Mouse (Mus musculus): ENCODE measurements around the gene Itm2a.
A peak's percentile ranks its signal among the peaks of the same experiment; 100 is the strongest.

The Itm2a gene

DNA sequence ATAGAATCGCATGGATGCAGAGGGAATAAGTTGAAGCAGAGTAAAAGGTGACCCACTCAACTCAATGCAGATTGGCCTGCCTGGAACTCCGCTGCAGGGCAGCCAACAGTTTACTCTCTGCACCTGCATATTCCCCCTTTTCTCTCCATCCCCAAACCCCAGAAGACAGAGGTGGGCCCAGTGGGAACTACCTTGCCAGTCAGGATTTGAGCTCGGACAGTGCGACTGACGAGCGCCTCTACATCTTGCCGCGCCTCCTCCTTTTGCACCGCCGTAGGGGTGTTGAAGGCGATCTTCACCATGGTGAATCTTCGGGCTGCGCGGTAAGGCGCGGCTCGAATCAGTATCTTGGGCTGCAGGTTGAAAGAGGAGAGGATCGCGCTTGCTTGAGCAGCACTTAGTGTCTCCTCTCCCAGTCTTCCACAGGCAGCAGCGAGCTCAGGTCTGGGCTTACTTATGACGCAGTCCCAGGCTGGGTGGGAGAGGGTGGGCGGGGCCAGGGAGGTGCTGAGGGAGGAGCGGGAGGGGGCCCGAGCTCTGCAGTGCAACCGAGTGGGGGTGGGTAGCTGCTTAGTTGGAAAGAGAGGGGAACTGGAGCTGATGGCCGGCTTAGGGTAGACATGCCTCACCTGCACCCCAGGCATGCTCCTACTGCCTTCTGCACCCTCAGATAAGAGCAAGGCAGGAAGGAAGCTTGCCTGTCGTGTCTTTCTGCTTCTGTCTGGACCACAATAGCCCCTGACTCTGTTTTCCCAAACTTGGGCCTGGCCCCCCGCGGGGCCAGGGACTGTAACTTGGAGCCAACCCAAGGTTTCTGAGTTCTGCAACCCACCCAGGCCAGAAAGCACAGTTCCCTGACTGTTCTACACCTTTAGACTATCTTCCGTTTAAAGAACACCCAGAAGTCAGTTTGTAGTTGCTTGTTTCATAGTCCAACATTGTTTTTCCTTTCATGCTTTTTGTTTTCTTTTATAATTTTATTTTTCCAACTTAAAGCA is at the start of gene Itm2a:
Gene Itm2a (minus strand): TSS at position 462 of the 998 bp plus-strand sequence.
- peak; percentile 4 for DNase-seq (ENCODE audit: low spot score)

DNA sequence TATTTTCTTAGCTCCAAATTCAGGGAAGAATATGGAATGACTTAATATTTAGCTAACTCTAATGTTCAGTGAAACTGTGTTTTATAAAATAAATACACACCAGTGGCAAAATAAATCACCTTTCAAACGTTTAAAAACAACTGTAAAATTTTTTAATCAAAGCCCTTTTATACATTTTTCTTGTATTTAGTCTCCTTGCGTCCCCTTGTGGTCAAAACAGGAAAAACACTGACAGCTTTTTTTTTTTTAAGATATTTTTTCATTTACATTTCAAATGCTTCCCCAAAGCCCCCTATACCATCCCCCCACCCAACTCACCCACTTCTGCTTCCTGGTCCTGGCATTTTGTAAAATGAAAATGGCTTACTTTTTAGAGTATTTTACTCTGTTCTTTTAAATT is 32.7 kb upstream of the Itm2a start:
- no peak for DNase-seq (ENCODE audit: low spot score)

DNA sequence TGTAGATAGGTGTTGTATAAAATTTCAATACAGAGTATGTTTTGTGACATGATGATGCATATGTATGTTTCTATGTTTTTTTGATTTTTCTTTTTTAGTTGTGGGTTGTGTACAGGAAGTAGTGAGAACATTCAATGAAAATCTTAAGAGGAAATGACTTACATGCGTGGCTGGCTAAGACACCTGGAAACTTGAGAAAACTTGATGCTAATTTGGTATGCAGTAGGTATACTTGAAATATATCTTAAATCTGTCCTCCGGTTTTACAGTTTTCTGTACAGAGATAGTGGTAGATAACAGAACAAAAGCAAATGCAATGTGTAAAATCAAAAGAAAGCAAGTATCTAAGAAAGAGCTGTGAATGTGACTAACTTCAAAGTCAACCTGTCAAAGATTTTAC is 18.1 kb upstream of the Itm2a start:
- DNase-seq (ENCODE audit: low spot score), result no peak

DNA sequence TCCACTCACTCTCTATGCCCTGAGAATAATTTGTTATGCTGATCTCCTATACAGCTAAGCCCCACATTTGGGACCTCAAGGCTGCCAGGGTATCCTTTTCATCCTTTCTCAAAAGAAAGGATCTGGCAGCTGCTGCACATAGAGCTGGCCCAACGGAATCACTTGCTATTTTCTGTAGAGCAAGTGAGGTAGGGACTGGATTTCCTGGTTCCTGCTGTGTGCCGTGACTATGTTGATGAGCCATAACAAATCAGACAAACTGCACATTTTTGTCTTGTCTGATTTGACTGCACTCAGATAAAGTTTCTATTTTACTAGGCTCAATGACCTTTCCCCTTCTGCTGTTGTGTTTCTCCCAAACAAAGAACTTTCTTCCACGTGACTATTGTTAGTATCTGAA is 14.2 kb upstream of the Itm2a start:
- DNase-seq (ENCODE audit: low spot score), result no peak

DNA sequence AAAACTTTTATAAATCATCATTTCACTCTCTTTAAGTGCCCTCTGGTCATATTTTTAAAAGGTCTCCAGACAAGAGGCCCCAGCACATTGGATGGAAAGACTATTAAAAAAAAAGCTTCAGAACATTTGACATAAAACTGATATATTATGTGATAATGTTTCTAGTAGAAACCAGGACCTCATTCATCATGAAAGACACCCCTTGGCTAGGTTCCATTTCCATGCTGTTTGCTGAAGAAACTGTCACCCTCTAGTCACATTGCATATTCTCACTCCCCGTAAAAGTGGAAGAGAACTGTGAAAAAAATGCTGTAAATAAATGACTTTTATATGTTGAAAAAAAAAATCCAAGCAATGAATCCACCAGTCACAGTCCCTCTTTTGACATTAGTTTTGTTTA is 12.8 kb upstream of the Itm2a start:
- no peak for DNase-seq (ENCODE audit: low spot score)

DNA sequence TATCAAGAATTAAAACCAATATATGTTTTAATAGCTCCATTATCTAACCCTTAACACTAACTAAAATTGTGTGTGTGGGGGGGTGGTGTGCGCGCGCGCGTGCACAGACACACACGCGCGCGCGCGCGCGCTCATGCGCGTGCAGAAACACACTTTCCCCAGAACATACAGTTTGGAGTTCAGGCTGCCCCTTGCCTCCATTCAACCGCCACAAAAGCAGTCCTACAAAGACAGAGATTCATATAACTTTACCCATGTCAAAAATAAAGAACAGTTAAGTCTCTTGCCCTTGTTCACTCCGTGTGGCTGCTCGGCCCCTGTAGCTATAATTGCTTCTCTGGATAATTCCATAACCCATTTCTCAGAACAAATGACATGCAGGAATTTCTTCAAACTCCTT is 695 bp downstream of the Itm2a start:
- no peak for DNase-seq (ENCODE audit: low spot score)

DNA sequence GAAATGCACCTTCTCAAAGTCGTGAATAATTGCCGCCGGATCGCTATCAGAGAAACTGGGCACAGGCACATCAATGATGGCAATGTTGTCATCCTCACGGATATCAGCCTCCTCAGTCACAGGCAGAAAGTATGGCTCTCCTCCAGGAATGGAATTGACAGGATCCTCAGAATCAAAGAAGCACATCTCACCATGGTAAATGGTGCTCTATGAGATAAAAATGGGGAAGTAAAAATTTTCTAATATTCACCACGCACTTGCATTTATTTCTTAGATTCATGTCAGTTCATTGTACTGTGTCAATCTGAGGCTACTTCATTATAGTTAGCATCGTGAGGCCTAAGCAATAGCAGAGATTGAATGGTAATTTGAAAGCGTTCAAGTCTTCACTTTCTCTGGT is 4.1 kb downstream of the Itm2a start:
- DNase-seq (ENCODE audit: low spot score), result no peak

DNA sequence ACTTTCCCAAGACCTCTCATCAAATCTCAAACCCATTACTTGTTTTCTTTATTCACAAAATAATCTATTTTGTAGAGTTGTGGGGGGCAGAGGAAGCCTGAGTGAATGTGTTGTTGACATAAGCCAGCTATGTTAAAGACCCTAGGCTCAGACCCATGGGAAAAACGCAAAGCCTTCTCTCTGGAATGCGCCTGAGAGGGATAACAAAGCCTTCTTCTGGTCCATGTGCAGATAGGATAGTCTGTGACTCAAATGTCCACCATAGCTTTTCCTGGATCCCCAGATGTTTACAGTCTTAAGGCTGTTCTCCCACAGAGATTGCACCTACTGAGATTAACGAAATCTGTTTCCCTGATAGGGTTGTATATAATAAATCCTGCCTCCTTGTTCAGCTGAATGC is 9.9 kb downstream of the Itm2a start:
- no peak for DNase-seq (ENCODE audit: low spot score)

DNA sequence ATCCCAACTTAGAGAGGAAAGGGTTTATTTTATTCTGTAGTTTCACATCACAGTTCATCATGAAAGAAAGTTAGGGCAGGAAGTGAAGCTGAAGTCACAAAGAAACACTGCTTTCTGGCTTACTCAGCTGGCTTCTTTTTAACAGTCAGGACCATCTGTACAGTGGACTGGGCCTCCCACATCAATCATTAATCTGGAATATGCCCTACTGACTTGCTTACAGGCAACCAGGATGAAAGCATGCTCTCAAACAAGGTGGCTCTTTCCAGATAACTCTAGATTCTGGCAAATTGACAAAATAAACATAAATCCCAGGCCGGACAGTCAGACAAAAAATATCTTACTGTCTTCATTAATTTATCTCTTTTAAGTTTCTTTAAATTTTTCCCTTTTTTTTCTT is 27.8 kb downstream of the Itm2a start:
- no peak for DNase-seq (ENCODE audit: low spot score)

All from ovary, postnatal 14 days (tissue).